Mouse (Mus musculus): ENCODE data around the gene Retnlg. TPM values are rescaled to one million over a fixed set of nuclear protein-coding genes. Genes with fewer than 3 reads are reported as not detected.

Gene Retnlg
- polyA plus RNA-seq, 1 experiment = 1.00 TPM

- 45% methylated on average over 2 of the region's 2 CpGs for whole genome bisulfite sequencing
- no peak overlapping the region for H3K4me3 ChIP-seq (replicated peaks; ENCODE audit: insufficient read depth, low read depth, low read length)
- TF ChIP-seq CTCF (IDR thresholded peaks at IDR 0.05; ENCODE audit: borderline replicate concordance, insufficient read depth, low read depth, low read length) = no peak
- TF ChIP-seq POLR2A (IDR thresholded peaks at IDR 0.05; ENCODE audit: borderline replicate concordance, insufficient read depth, low read length) = no peak
- no peak for DNase-seq
- no peaks in the 10 kb centered on the region for H3K27me3 ChIP-seq (ENCODE audit: control insufficient read depth, insufficient read depth, low read length)
- H3K27ac ChIP-seq (ENCODE audit: insufficient read depth, low read length) = no peak overlapping the region
- no peaks in the 10 kb centered on the region for H3K4me1 ChIP-seq (ENCODE audit: control insufficient read depth, insufficient read depth, low read length)
Measured at GRCm38 (mm10) chr16:48867690-48868089, 4.7 kb upstream of the Retnlg start.

DNA sequence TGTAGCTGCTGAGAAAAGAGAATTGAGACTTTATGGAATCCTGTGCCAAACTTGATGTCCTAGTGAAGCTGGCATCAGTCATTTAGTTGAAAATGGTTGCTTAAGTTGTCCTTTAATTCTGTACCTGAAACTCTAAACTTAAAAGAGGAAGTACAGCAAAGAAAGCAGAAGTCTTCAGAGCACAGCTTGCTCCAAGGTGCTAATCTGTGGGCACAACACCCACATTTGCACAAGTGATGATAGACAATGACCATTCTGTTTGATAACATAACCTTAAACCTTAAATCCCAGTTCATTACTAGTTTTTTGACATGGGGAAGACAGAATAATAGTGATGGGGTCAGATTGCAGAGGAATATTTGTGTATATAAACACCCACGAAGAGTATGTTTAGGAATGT, 3.8 kb upstream of the Retnlg start:
- 89% methylated on average over 1 of the region's 1 CpGs for WGBS
- no peak for DNase-seq
- H3K27me3 ChIP-seq (ENCODE audit: control insufficient read depth, insufficient read depth, low read length) = no peaks in the 10 kb centered on the region
- H3K27ac ChIP-seq (ENCODE audit: insufficient read depth, low read length) = no peak overlapping the region
- no peak overlapping the region for H3K4me3 ChIP-seq (replicated peaks; ENCODE audit: insufficient read depth, low read depth, low read length)
- no peak for TF ChIP-seq POLR2A (IDR thresholded peaks at IDR 0.05; ENCODE audit: borderline replicate concordance, insufficient read depth, low read length)
- no peak for TF ChIP-seq CTCF (IDR thresholded peaks at IDR 0.05; ENCODE audit: borderline replicate concordance, insufficient read depth, low read depth, low read length)
- H3K4me1 ChIP-seq (ENCODE audit: control insufficient read depth, insufficient read depth, low read length) = no peaks in the 10 kb centered on the region

DNA sequence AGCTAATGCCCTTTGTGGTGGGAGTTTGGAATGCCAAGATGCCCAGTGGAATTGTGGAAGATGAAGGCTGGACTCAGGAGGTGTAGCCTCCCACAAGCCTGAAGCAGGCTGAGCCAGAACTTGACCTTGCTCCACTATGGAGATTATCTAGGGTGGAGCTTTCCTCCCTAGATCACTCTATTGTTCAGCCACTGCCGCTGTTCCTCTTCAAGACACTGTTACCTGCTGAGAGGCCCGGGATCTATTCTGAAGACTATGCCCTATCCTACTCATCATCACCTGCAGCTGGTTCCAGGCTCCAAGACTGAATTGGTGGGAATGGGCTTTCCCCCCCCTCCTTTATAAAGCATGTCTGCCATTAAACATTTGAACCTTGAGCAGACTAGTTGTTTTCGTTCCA, 2.8 kb upstream of the Retnlg start:
- H3K27me3 ChIP-seq (ENCODE audit: control insufficient read depth, insufficient read depth, low read length) = no peaks in the 10 kb centered on the region
- H3K27ac ChIP-seq (ENCODE audit: insufficient read depth, low read length) = no peak overlapping the region
- no peak overlapping the region for H3K4me3 ChIP-seq (replicated peaks; ENCODE audit: insufficient read depth, low read depth, low read length)
- H3K4me1 ChIP-seq (ENCODE audit: control insufficient read depth, insufficient read depth, low read length) = no peaks in the 10 kb centered on the region
- TF ChIP-seq POLR2A (IDR thresholded peaks at IDR 0.05; ENCODE audit: borderline replicate concordance, insufficient read depth, low read length) (no peak), CTCF (IDR thresholded peaks at IDR 0.05; ENCODE audit: borderline replicate concordance, insufficient read depth, low read depth, low read length) (no peak)
- no peak for DNase-seq
- 63% methylated on average over 3 of the region's 3 CpGs for WGBS

DNA sequence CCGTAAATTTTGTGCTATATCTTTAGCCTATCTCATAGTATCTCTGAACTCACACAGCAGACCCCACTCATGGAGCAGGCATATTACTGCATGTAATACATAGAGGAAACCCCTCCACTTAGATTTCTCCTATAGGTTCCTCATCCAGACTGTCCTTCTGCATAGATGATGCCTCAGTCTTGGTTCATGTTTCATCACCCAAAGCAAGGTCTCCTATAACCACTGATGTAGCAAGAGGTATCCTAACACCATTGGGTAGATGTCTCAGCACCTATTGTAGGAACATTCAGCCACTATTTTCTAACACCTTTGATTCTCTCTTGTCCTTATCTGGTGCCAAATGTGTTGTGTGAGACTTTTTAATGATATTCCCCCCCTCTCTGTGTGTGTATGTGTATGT, 667 bp upstream of the Retnlg start:
- Histone ChIP-seq H3K27me3 (ENCODE audit: control insufficient read depth, insufficient read depth, low read length) (no peaks in the 10 kb centered on the region), H3K4me1 (ENCODE audit: control insufficient read depth, insufficient read depth, low read length) (no peaks in the 10 kb centered on the region), H3K4me3 (replicated peaks; ENCODE audit: insufficient read depth, low read depth, low read length) (no peak overlapping the region), H3K27ac (ENCODE audit: insufficient read depth, low read length) (no peak overlapping the region)
- WGBS = 87% methylated on average over 1 of the region's 1 CpGs
- TF ChIP-seq CTCF (IDR thresholded peaks at IDR 0.05; ENCODE audit: borderline replicate concordance, insufficient read depth, low read depth, low read length) (no peak), POLR2A (IDR thresholded peaks at IDR 0.05; ENCODE audit: borderline replicate concordance, insufficient read depth, low read length) (no peak)
- DNase-seq = no peak

GRCm38 (mm10) chr16:48890733-48891132, 18.3 kb downstream of the Retnlg start:
- no peaks in the 10 kb centered on the region for H3K27me3 ChIP-seq (ENCODE audit: control insufficient read depth, insufficient read depth, low read length)
- H3K27ac ChIP-seq (ENCODE audit: insufficient read depth, low read length) = no peak overlapping the region
- TF ChIP-seq POLR2A (IDR thresholded peaks at IDR 0.05; ENCODE audit: borderline replicate concordance, insufficient read depth, low read length) (no peak), CTCF (IDR thresholded peaks at IDR 0.05; ENCODE audit: borderline replicate concordance, insufficient read depth, low read depth, low read length) (no peak)
- 49% methylated on average over 2 of the region's 2 CpGs for WGBS
- no peak overlapping the region for H3K4me3 ChIP-seq (replicated peaks; ENCODE audit: insufficient read depth, low read depth, low read length)
- H3K4me1 ChIP-seq (ENCODE audit: control insufficient read depth, insufficient read depth, low read length) = no peaks in the 10 kb centered on the region
- DNase-seq = no peak

DNA sequence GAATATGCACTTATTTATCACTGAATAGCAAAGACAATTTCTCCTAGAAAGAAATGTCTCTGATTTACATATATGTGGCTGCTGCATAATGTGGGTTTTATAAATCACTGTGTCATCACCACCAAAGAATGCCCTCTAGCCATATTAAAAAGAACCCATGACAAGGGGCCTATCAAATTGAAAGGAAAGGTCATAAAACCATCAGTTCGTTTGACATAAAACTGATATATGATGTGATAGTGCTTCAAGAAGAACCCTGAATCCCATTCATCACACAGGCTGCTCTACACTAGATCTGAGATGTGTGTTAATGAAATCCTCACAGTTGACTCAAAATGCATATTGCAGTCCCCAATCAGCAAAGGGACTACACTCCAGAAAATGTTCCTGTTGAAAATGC, 27.4 kb downstream of the Retnlg start:
- Histone ChIP-seq H3K27me3 (ENCODE audit: control insufficient read depth, insufficient read depth, low read length) (no peaks in the 10 kb centered on the region), H3K4me3 (replicated peaks; ENCODE audit: insufficient read depth, low read depth, low read length) (no peak overlapping the region), H3K27ac (ENCODE audit: insufficient read depth, low read length) (no peak overlapping the region), H3K4me1 (ENCODE audit: control insufficient read depth, insufficient read depth, low read length) (no peaks in the 10 kb centered on the region)
- TF ChIP-seq CTCF (IDR thresholded peaks at IDR 0.05; ENCODE audit: borderline replicate concordance, insufficient read depth, low read depth, low read length) = no peak
- no peak for TF ChIP-seq POLR2A (IDR thresholded peaks at IDR 0.05; ENCODE audit: borderline replicate concordance, insufficient read depth, low read length)
- WGBS = 80% methylated on average over 1 of the region's 1 CpGs
- no peak for DNase-seq

DNA sequence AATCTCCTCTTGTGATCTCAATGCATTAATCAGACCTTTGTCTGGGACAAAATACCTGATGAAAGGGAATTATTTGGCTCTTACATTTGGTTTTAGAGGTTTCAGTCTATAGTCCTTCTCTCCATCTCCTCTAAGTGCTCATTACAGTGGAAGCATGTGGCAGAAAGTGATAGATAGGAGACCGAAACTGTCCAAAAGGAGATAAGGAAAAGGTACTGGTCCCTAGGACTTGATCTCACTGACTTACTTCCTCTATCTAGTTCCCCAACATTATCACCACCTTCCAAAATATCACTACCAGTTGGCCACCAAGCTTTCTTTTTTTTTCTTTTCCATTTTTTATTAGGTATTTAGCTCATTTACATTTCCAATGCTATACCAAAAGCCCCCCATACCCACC, 38.8 kb downstream of the Retnlg start:
- TF ChIP-seq POLR2A (IDR thresholded peaks at IDR 0.05; ENCODE audit: borderline replicate concordance, insufficient read depth, low read length) = no peak
- no peak for TF ChIP-seq CTCF (IDR thresholded peaks at IDR 0.05; ENCODE audit: borderline replicate concordance, insufficient read depth, low read depth, low read length)
- DNase-seq = no peak
- WGBS = 97% methylated on average over 1 of the region's 1 CpGs

DNA sequence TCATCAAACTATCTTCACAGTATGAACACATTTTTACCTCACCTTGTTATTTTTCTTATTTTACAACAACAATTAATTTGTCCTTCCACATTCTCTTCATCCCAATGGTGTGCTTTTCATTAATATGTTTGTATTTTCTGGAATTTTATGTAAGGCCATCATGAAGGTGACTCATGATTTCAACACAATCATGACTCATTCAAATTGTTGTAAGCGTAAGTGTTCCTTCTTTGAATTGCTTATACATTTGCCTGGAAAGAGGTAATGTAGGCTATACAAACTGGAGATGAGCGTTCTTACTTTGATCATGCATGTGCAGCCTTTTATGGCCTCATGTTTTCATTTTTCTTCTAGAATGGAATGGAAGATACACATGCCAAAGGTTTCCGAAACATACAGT, 40.8 kb downstream of the Retnlg start:
- TF ChIP-seq POLR2A (IDR thresholded peaks at IDR 0.05; ENCODE audit: borderline replicate concordance, insufficient read depth, low read length) = no peak
- 99% methylated on average over 3 of the region's 3 CpGs for WGBS
- H3K27me3 ChIP-seq (ENCODE audit: control insufficient read depth, insufficient read depth, low read length) = no peaks in the 10 kb centered on the region
- no peaks in the 10 kb centered on the region for H3K4me1 ChIP-seq (ENCODE audit: control insufficient read depth, insufficient read depth, low read length)
- no peak overlapping the region for H3K27ac ChIP-seq (ENCODE audit: insufficient read depth, low read length)
- no peak overlapping the region for H3K4me3 ChIP-seq (replicated peaks; ENCODE audit: insufficient read depth, low read depth, low read length)
- no peak for DNase-seq

More for the DNA sequence above, 38.8 kb downstream of the Retnlg start:
- no peak overlapping the region for H3K4me3 ChIP-seq (replicated peaks; ENCODE audit: insufficient read depth, low read depth, low read length)
- no peaks in the 10 kb centered on the region for H3K27me3 ChIP-seq (ENCODE audit: control insufficient read depth, insufficient read depth, low read length)
- H3K27ac ChIP-seq (ENCODE audit: insufficient read depth, low read length) = no peak overlapping the region
- H3K4me1 ChIP-seq (ENCODE audit: control insufficient read depth, insufficient read depth, low read length) = no peaks in the 10 kb centered on the region

Data from cerebellum, adult 2 months (tissue).